Mouse (Mus musculus) E14TG2a.4 (cell line): ENCODE data around the gene Iqcd.

ENCODE experiments used
- CTCF ChIP-seq: conservative IDR thresholded peaks from 2 replicates; pipeline ENCODE4 v1.5.1; 2014; ENCODE audit warnings: low read length
- NANOG ChIP-seq: IDR thresholded peaks from 2 replicates; pipeline ENCODE4 v1.6.1; 2014; ENCODE audit warnings: borderline replicate concordance, low read length, mixed read lengths

GRCm38 (mm10) chr5:120619201-120619600 is 30.4 kb downstream of the Iqcd start:
- TF ChIP-seq CTCF: peak; percentile 98
- no peak for TF ChIP-seq NANOG
